Mouse (Mus musculus): ENCODE data around the gene Adgrl3. TPM values are rescaled to one million over a fixed set of nuclear protein-coding genes. Genes with fewer than 3 reads are reported as not detected.
A peak's percentile ranks its signal among the peaks of the same experiment; 100 is the strongest.

Adgrl3 gene
- polyA plus RNA-seq, 1 experiment, result 9.8 TPM

DNA sequence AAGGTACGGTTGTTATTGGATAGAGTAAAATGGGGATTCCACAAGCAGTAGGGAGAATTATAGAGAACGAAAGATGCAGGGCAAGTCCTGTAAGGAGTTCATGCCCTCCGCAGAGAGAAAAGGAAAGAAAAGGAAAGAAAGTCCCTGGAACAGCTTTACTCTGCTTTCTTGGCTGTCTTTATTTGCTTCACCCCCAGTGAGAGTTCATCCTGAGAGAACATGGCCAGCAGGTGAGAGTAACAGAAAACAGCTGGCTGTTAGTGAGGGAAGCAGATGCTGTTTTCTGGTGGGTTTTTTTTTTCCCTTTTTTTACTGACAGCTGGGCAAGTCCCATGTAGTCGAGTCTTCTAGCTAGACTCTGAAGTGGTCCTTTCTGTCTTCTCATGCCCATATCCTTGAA lies 327.6 kb downstream of the Adgrl3 start:
- Histone ChIP-seq H3K36me3 (ENCODE audit: control insufficient read depth, insufficient read depth) (no peaks in the 10 kb centered on the region), H3K4me3 (ENCODE audit: insufficient read depth, poor library complexity, severe bottlenecking) (no peak overlapping the region), H3K79me2 (ENCODE audit: control insufficient read depth, insufficient read depth) (no peaks in the 10 kb centered on the region), H3K79me3 (ENCODE audit: low read depth) (no peaks in the 10 kb centered on the region), H3ac (ENCODE audit: control insufficient read depth, insufficient read length, low read depth) (no peak overlapping the region), H3K27me3 (ENCODE audit: control insufficient read depth, insufficient read depth, insufficient read length) (no peaks in the 10 kb centered on the region)
- TF ChIP-seq MYOD1 (IDR thresholded peaks at IDR 0.05; ENCODE audit: control insufficient read depth, insufficient read length, low read depth) (no peak), USF1 (IDR thresholded peaks at IDR 0.05; ENCODE audit: low read depth) (no peak), CTCF (IDR thresholded peaks at IDR 0.05; ENCODE audit: control insufficient read depth, insufficient read depth, insufficient read length) (no peak), FOSL1 (IDR thresholded peaks at IDR 0.05; ENCODE audit: insufficient read depth, low read length, poor library complexity, severe bottlenecking) (no peak), MYOG (IDR thresholded peaks at IDR 0.05; ENCODE audit: control insufficient read depth, extremely low read depth, insufficient read length) (no peak), MAX (IDR thresholded peaks at IDR 0.05) (no peak), CEBPB (IDR thresholded peaks at IDR 0.05; ENCODE audit: low read depth) (no peak)

GRCm38 (mm10) chr5:81359560-81359959 lies 339.6 kb downstream of the Adgrl3 start:
- no peaks in the 10 kb centered on the region for H3K79me3 ChIP-seq (ENCODE audit: low read depth)
- no peak overlapping the region for H3K4me3 ChIP-seq (ENCODE audit: insufficient read depth, poor library complexity, severe bottlenecking)
- no peak overlapping the region for H3ac ChIP-seq (ENCODE audit: control insufficient read depth, insufficient read length, low read depth)
- no peak for TF ChIP-seq CTCF (IDR thresholded peaks at IDR 0.05; ENCODE audit: control insufficient read depth, insufficient read depth, insufficient read length)
- TF ChIP-seq MYOG (IDR thresholded peaks at IDR 0.05; ENCODE audit: control insufficient read depth, extremely low read depth, insufficient read length), result no peak
- no peak for TF ChIP-seq MAX (IDR thresholded peaks at IDR 0.05)
- no peak for TF ChIP-seq USF1 (IDR thresholded peaks at IDR 0.05; ENCODE audit: low read depth)
- TF ChIP-seq CEBPB (IDR thresholded peaks at IDR 0.05; ENCODE audit: low read depth), result no peak
- no peak for TF ChIP-seq MYOD1 (IDR thresholded peaks at IDR 0.05; ENCODE audit: control insufficient read depth, insufficient read length, low read depth)
- no peak for TF ChIP-seq FOSL1 (IDR thresholded peaks at IDR 0.05; ENCODE audit: insufficient read depth, low read length, poor library complexity, severe bottlenecking)
- H3K79me2 ChIP-seq (ENCODE audit: control insufficient read depth, insufficient read depth), result no peaks in the 10 kb centered on the region
- no peaks in the 10 kb centered on the region for H3K27me3 ChIP-seq (ENCODE audit: control insufficient read depth, insufficient read depth, insufficient read length)
- no peaks in the 10 kb centered on the region for H3K36me3 ChIP-seq (ENCODE audit: control insufficient read depth, insufficient read depth)

DNA sequence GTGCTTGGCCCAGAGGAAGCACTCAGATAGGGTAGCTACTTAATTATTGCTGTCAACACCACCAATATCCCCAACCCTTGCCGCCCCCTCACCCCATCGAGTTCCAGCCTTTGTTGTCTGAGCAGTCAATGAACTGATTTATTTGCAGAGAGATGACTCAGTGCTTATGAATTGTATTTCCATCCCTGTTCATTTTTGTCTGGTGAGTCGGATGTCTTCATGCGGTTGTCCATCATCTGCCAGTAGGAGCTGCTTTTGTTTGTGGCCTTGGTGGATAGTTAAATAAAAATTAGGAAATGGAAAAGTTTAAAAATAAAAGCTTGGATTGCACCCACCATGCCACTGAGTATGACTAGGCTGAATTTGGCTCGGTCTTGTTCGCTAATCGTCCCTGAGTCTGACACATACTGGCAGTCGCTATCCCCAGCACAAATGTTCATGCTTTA lies 344.3 kb downstream of the Adgrl3 start:
- Histone ChIP-seq H3K79me3 (ENCODE audit: low read depth) (no peaks in the 10 kb centered on the region), H3K27me3 (ENCODE audit: control insufficient read depth, insufficient read depth, insufficient read length) (no peaks in the 10 kb centered on the region), H3ac (ENCODE audit: control insufficient read depth, insufficient read length, low read depth) (no peak overlapping the region), H3K79me2 (ENCODE audit: control insufficient read depth, insufficient read depth) (peaks cover 7% of the 10 kb centered on the region), H3K4me3 (ENCODE audit: insufficient read depth, poor library complexity, severe bottlenecking) (no peak overlapping the region), H3K36me3 (ENCODE audit: control insufficient read depth, insufficient read depth) (no peaks in the 10 kb centered on the region)
- TF ChIP-seq CTCF (IDR thresholded peaks at IDR 0.05; ENCODE audit: control insufficient read depth, insufficient read depth, insufficient read length), result no peak
- TF ChIP-seq MAX (IDR thresholded peaks at IDR 0.05), result peak; percentile 45
- TF ChIP-seq USF1 (IDR thresholded peaks at IDR 0.05; ENCODE audit: low read depth), result no peak
- peak; percentile 16 for TF ChIP-seq MYOD1 (IDR thresholded peaks at IDR 0.05; ENCODE audit: control insufficient read depth, insufficient read length, low read depth)
- peak; percentile 98 for TF ChIP-seq FOSL1 (IDR thresholded peaks at IDR 0.05; ENCODE audit: insufficient read depth, low read length, poor library complexity, severe bottlenecking)
- TF ChIP-seq CEBPB (IDR thresholded peaks at IDR 0.05; ENCODE audit: low read depth), result no peak

GRCm38 (mm10) chr5:81365250-81365649 lies 345.3 kb downstream of the Adgrl3 start:
- Histone ChIP-seq H3K27me3 (ENCODE audit: control insufficient read depth, insufficient read depth, insufficient read length) (no peaks in the 10 kb centered on the region), H3K4me3 (ENCODE audit: insufficient read depth, poor library complexity, severe bottlenecking) (no peak overlapping the region), H3K79me2 (ENCODE audit: control insufficient read depth, insufficient read depth) (peaks cover 7% of the 10 kb centered on the region), H3K36me3 (ENCODE audit: control insufficient read depth, insufficient read depth) (peaks cover 1% of the 10 kb centered on the region), H3K79me3 (ENCODE audit: low read depth) (no peaks in the 10 kb centered on the region), H3ac (ENCODE audit: control insufficient read depth, insufficient read length, low read depth) (no peak overlapping the region)
- peak; percentile 46 for TF ChIP-seq MAX (IDR thresholded peaks at IDR 0.05)
- TF ChIP-seq USF1 (IDR thresholded peaks at IDR 0.05; ENCODE audit: low read depth), result no peak

DNA sequence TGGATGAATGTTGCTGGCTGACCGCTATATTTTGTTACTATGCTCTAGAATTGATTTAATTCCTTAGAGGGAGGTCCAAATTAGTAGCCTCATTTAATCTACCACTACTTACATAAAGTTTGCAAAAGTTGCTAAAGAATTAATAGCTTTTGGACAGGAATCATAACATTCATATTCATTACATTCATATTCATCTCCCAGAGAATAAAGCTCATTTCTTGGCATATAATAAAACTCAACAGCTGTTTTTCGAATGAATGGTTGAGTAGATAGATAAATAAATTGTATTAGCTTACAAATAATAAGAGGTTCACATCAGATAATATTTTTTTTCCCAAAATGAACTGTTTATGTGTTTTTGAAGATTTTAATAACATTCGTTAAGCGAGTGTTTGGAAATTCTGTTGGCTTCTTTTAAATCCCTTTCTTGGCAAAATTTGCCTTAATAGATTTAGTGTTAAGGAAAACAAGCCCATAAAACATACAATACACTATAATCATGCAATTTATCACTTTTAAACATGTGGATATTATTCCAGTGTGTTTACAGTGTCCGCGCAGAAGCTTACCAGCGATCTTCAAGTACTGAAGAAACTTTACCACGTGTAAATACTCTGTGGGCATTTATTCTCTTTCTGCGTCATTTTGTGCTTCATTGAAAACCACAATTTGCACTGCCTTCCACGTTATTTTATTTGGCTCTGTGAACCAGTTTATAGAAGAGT lies 350.4 kb downstream of the Adgrl3 start:
- no peaks in the 10 kb centered on the region for H3K79me3 ChIP-seq (ENCODE audit: low read depth)
- no peak overlapping the region for H3ac ChIP-seq (ENCODE audit: control insufficient read depth, insufficient read length, low read depth)
- TF ChIP-seq CEBPB (IDR thresholded peaks at IDR 0.05; ENCODE audit: low read depth) (no peak), FOSL1 (IDR thresholded peaks at IDR 0.05; ENCODE audit: insufficient read depth, low read length, poor library complexity, severe bottlenecking) (no peak), MYOG (IDR thresholded peaks at IDR 0.05; ENCODE audit: control insufficient read depth, extremely low read depth, insufficient read length) (no peak), CTCF (IDR thresholded peaks at IDR 0.05; ENCODE audit: control insufficient read depth, insufficient read depth, insufficient read length) (no peak), MYOD1 (IDR thresholded peaks at IDR 0.05; ENCODE audit: control insufficient read depth, insufficient read length, low read depth) (no peak), MAX (IDR thresholded peaks at IDR 0.05) (no peak), USF1 (IDR thresholded peaks at IDR 0.05; ENCODE audit: low read depth) (no peak)
- H3K27me3 ChIP-seq (ENCODE audit: control insufficient read depth, insufficient read depth, insufficient read length), result no peaks in the 10 kb centered on the region
- H3K36me3 ChIP-seq (ENCODE audit: control insufficient read depth, insufficient read depth), result peaks cover 5% of the 10 kb centered on the region
- H3K4me3 ChIP-seq (ENCODE audit: insufficient read depth, poor library complexity, severe bottlenecking), result no peak overlapping the region
- peaks cover 7% of the 10 kb centered on the region for H3K79me2 ChIP-seq (ENCODE audit: control insufficient read depth, insufficient read depth)

DNA sequence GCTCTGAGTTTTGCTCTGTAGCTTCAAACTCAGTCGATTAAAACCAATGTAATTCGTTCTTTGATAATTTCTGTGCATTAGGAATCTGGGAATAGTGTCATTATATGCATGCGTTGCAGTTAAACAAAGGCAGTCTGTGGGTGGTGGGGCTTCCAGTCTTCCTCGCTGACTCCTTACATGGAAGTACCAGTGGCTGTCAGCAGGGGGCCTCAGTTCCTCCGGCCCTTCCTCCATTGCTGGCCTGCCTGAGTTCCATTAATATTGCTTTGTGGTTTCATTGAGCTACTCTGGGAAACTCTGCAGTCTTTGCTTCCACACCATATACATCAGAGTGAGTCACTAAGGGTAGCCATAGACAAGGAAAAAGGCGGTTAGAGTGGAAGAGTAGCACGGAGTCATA lies 356.1 kb downstream of the Adgrl3 start:
- no peaks in the 10 kb centered on the region for H3K27me3 ChIP-seq (ENCODE audit: control insufficient read depth, insufficient read depth, insufficient read length)
- no peaks in the 10 kb centered on the region for H3K79me3 ChIP-seq (ENCODE audit: low read depth)
- H3K4me3 ChIP-seq (ENCODE audit: insufficient read depth, poor library complexity, severe bottlenecking), result no peak overlapping the region
- no peak overlapping the region for H3ac ChIP-seq (ENCODE audit: control insufficient read depth, insufficient read length, low read depth)
- H3K79me2 ChIP-seq (ENCODE audit: control insufficient read depth, insufficient read depth), result no peaks in the 10 kb centered on the region
- TF ChIP-seq FOSL1 (IDR thresholded peaks at IDR 0.05; ENCODE audit: insufficient read depth, low read length, poor library complexity, severe bottlenecking) (no peak), MYOD1 (IDR thresholded peaks at IDR 0.05; ENCODE audit: control insufficient read depth, insufficient read length, low read depth) (no peak), CEBPB (IDR thresholded peaks at IDR 0.05; ENCODE audit: low read depth) (no peak), MYOG (IDR thresholded peaks at IDR 0.05; ENCODE audit: control insufficient read depth, extremely low read depth, insufficient read length) (no peak), MAX (IDR thresholded peaks at IDR 0.05) (no peak), CTCF (IDR thresholded peaks at IDR 0.05; ENCODE audit: control insufficient read depth, insufficient read depth, insufficient read length) (no peak), USF1 (IDR thresholded peaks at IDR 0.05; ENCODE audit: low read depth) (no peak)
- no peaks in the 10 kb centered on the region for H3K36me3 ChIP-seq (ENCODE audit: control insufficient read depth, insufficient read depth)
